Mouse (Mus musculus) large intestine, adult 2 months (tissue): Measurements from ENCODE around the gene Vps37c. TPM values are rescaled to one million over a fixed set of nuclear protein-coding genes. Genes with fewer than 3 reads are reported as not detected.

Source experiments
- DNase-seq: peaks from one replicate; pipeline ENCODE4 v3.0.0-alpha.2; 2012; ENCODE audit warnings: low read depth, low spot score
- WGBS: fragments of 180-500 bp; shearing (Covaris S2); methylation state at CpG from one replicate; pipeline ENCODE4 v1.1.7; 2018; 5-methylcytosine and 5-hydroxymethylcytosine counted together
- polyA plus RNA-seq: library from polyadenylated mRNA; depleted of rRNA; stranded (reverse); fragments of >200 nt; gene quantifications from 2 replicates; pipeline ENCODE4 v1.2.3, GENCODE M21; 2012; rRNA removed

The Vps37c gene
- polyA plus RNA-seq, 1 experiment: 24.7 TPM

GRCm38 (mm10) chr19:10759525-10759924, 71.0 kb downstream of the Vps37c start:
- DNase-seq: no peak

GRCm38 (mm10) chr19:10759983-10760831, 71.7 kb downstream of the Vps37c start:
- no peak for DNase-seq

GRCm38 (mm10) chr19:10761794-10762415, 73.4 kb downstream of the Vps37c start:
- DNase-seq: no peak
- 79% methylated on average over 8 of the region's 8 CpGs for WGBS

More at GRCm38 (mm10) chr19:10759983-10760831, 71.7 kb downstream of the Vps37c start:
- 74% methylated on average over 9 of the region's 9 CpGs for WGBS

GRCm38 (mm10) chr19:10762468-10762867, 73.9 kb downstream of the Vps37c start:
- no peak for DNase-seq
- WGBS: 72% methylated on average over 6 of the region's 6 CpGs

GRCm38 (mm10) chr19:10763381-10764031, 75.0 kb downstream of the Vps37c start:
- no peak for DNase-seq
- 67% methylated on average over 21 of the region's 21 CpGs for WGBS

Other genes with a start within 250 kb of the Vps37c start
- 3.0 and 3.1 TPM in 2 replicates for gene Lrrc10b, start 231.3 kb upstream of the Vps37c start, polyA plus RNA-seq
- gene Ppp1r32, start 205.8 kb upstream of the Vps37c start, polyA plus RNA-seq: 0.48 and 0.93 TPM in 2 replicates
- 22.9 and 34.4 TPM in 2 replicates for gene Cpsf7, start 163.5 kb upstream of the Vps37c start, polyA plus RNA-seq
- gene Sdhaf2, start 162.6 kb upstream of the Vps37c start, polyA plus RNA-seq: 29.4 and 33.3 TPM in 2 replicates
- 12.3 and 13.8 TPM in 2 replicates for gene Tmem216, start 132.5 kb upstream of the Vps37c start, polyA plus RNA-seq
- 40.4 and 43.2 TPM in 2 replicates for gene Cyb561a3, start 111.6 kb upstream of the Vps37c start, polyA plus RNA-seq
- gene Tmem138, start 111.4 kb upstream of the Vps37c start, polyA plus RNA-seq: 8.0 and 8.8 TPM in 2 replicates
- 93.2 and 120 TPM in 2 replicates for gene Ddb1, start 83.4 kb upstream of the Vps37c start, polyA plus RNA-seq
- gene Tkfc, start 83.1 kb upstream of the Vps37c start, polyA plus RNA-seq: 115 and 227 TPM in 2 replicates
- 1.3 and 6.0 TPM in 2 replicates for gene Vwce, start 54.5 kb upstream of the Vps37c start, polyA plus RNA-seq
- 0.09 TPM in 1 of 2 replicates, not detected in the other for gene Pga5, start 10.7 kb upstream of the Vps37c start, polyA plus RNA-seq
- gene Cd5, start 50.3 kb downstream of the Vps37c start, polyA plus RNA-seq: 4.1 and 4.8 TPM in 2 replicates
- gene Cd6, start 141.3 kb downstream of the Vps37c start, polyA plus RNA-seq: 5.6 and 7.3 TPM in 2 replicates
- gene Slc15a3, start 151.0 kb downstream of the Vps37c start, polyA plus RNA-seq: 10.1 and 14.6 TPM in 2 replicates
- 5.3 and 5.7 TPM in 2 replicates for gene Tmem132a, start 181.2 kb downstream of the Vps37c start, polyA plus RNA-seq
- 41.7 and 49.4 TPM in 2 replicates for gene Tmem109, start 193.3 kb downstream of the Vps37c start, polyA plus RNA-seq
- gene Prpf19, start 206.5 kb downstream of the Vps37c start, polyA plus RNA-seq: 174 and 229 TPM in 2 replicates
- 0.30 and 0.35 TPM in 2 replicates for gene Zp1, start 231.9 kb downstream of the Vps37c start, polyA plus RNA-seq
- gene Ptgdr2, start 248.4 kb downstream of the Vps37c start, polyA plus RNA-seq: 0.77 and 0.86 TPM in 2 replicates